Mouse (Mus musculus): ENCODE data around the gene Slc25a39. TPM values are rescaled to one million over a fixed set of nuclear protein-coding genes. Genes with fewer than 3 reads are reported as not detected.

Gene Slc25a39
- total and polyA plus RNA-seq, 3 experiments, result 108 to 226 (median 199) TPM

- peaks cover 27 to 52% of the 10 kb centered on the region in 2 experiments for H3K4me1 ChIP-seq (ENCODE audit: control insufficient read depth in 1 of 2, insufficient read depth in 2 of 2)
- DNase-seq (ENCODE audit: extremely low read depth), result peak; percentile 23
- H3K36me3 ChIP-seq (replicated peaks in 1 of 2; ENCODE audit: control insufficient read depth in 1 of 2, insufficient read depth in 1 of 2, low read length in 1 of 2), result peaks cover 24 to 47% of the 10 kb centered on the region in 2 experiments
These were observed 26.1 kb upstream of the Slc25a39 start for GRCm38 (mm10) chr11:102433866-102434265.

GRCm38 (mm10) chr11:102432896-102433295 is 25.1 kb upstream of the Slc25a39 start:
- Histone ChIP-seq H3K4me2 (ENCODE audit: insufficient read depth, low read depth, poor library complexity, severe bottlenecking) (peak overlapping the region; percentile 41), H3K27me3 (replicated peaks) (no peaks in the 10 kb centered on the region), H3K9me3 (replicated peaks; ENCODE audit: low read length) (peaks cover 20% of the 10 kb centered on the region), H3K36me3 (replicated peaks in 1 of 2; ENCODE audit: control insufficient read depth in 1 of 2, insufficient read depth in 1 of 2, low read length in 1 of 2) (peaks cover 24 to 41% of the 10 kb centered on the region in 2 experiments), H3K9ac (ENCODE audit: insufficient read depth, low read depth) (peak overlapping the region; percentile 14; the same call in 1 of the 2 replicates), H3K4me1 (ENCODE audit: control insufficient read depth in 1 of 2, insufficient read depth in 2 of 2) (peaks cover 27 to 53% of the 10 kb centered on the region in 2 experiments), H3K4me3 (replicated peaks in 1 of 3; ENCODE audit: low read depth in 2 of 3, low read length in 2 of 3, poor library complexity in 1 of 3) (peak overlapping the region; percentile 4 to 60 (median 18)), H3K27ac (ENCODE audit: insufficient read depth, low read depth) (peak overlapping the region; percentile 88), H3K79me2 (replicated peaks; ENCODE audit: control insufficient read depth, extremely low read depth, insufficient read depth, poor library complexity, severe bottlenecking) (no peaks in the 10 kb centered on the region)
- in situ Hi-C loops (cut with MboI; ENCODE audit: low pct_ligation_motif_present, low pct_unique_long_range_greater_than_20kb, low sequenced_read_pairs), result loop anchor here (5.0 kb wide), 1 partner anchor 131 kb away; no protein-coding TSS in a partner anchor
- peak; percentile 8; the same call in 1 of the 2 replicates for TF ChIP-seq NELFE (IDR thresholded peaks at IDR 0.05; ENCODE audit: low read depth, low read length)
- no peak for TF ChIP-seq RCOR1 (conservative IDR thresholded peaks at IDR 0.05; ENCODE audit: low read depth, low read length)
- TF ChIP-seq MAFK (IDR thresholded peaks at IDR 0.05; ENCODE audit: insufficient replicate concordance, low read length), result no peak
- TF ChIP-seq MEF2A (IDR thresholded peaks at IDR 0.05; ENCODE audit: borderline replicate concordance, low read depth, low read length), result no peak
- TF ChIP-seq SMC3 (IDR thresholded peaks at IDR 0.05; ENCODE audit: low read depth, low read length), result no peak
- no peak for TF ChIP-seq CHD2 (IDR thresholded peaks at IDR 0.05; ENCODE audit: low read length)
- no peak for TF ChIP-seq PAX5 (IDR thresholded peaks at IDR 0.05; ENCODE audit: low read length)
- TF ChIP-seq ZMIZ1 (IDR thresholded peaks at IDR 0.05; ENCODE audit: low read depth, low read length), result peak; percentile 30; the same call in 1 of the 2 replicates
- TF ChIP-seq CHD1 (IDR thresholded peaks at IDR 0.05; ENCODE audit: low read depth, low read length), result 0 out of 2 replicates have a peak, but pooled peaks have one; percentile 43
- no peak for TF ChIP-seq JUN (IDR thresholded peaks at IDR 0.05; ENCODE audit: insufficient read depth, low read depth, low read length)
- peak; percentile 3; the same call in 1 of the 2 replicates for TF ChIP-seq MXI1 (IDR thresholded peaks at IDR 0.05; ENCODE audit: low read depth, low read length)
- DNase-seq (ENCODE audit: extremely low read depth), result no peak
- dilution Hi-C loops (cut with MboI; ENCODE audit: extremely low pct_ligation_motif_present, extremely low pct_unique_long_range_greater_than_20kb, low sequenced_read_pairs), result no loop called here

More at GRCm38 (mm10) chr11:102433866-102434265, 26.1 kb upstream of the Slc25a39 start:
- Histone ChIP-seq H3K9ac (ENCODE audit: insufficient read depth, low read depth) (no peak overlapping the region), H3K79me2 (replicated peaks; ENCODE audit: control insufficient read depth, extremely low read depth, insufficient read depth, poor library complexity, severe bottlenecking) (no peaks in the 10 kb centered on the region), H3K4me2 (ENCODE audit: insufficient read depth, low read depth, poor library complexity, severe bottlenecking) (peak overlapping the region; percentile 41; the same call in 1 of the 2 replicates), H3K27ac (ENCODE audit: insufficient read depth, low read depth) (no peak overlapping the region), H3K9me3 (replicated peaks; ENCODE audit: low read length) (peaks cover 29% of the 10 kb centered on the region), H3K4me3 (replicated peaks in 1 of 3; ENCODE audit: low read depth in 2 of 3, low read length in 2 of 3, poor library complexity in 1 of 3) (peak overlapping the region in 2 of 3 experiments; percentile 18 to 60), H3K27me3 (replicated peaks) (no peaks in the 10 kb centered on the region)
- in situ Hi-C loops (cut with MboI; ENCODE audit: low pct_ligation_motif_present, low pct_unique_long_range_greater_than_20kb, low sequenced_read_pairs) (loop anchor here (5.0 kb wide), 1 partner anchor 132 kb away; no protein-coding TSS in a partner anchor), dilution Hi-C loops (cut with MboI; ENCODE audit: extremely low pct_ligation_motif_present, extremely low pct_unique_long_range_greater_than_20kb, low sequenced_read_pairs) (no loop called here)
- TF ChIP-seq MYC (IDR thresholded peaks at IDR 0.05; ENCODE audit: low read depth, low read length), result 0 out of 2 replicates have a peak, but pooled peaks have one; percentile 5
- TF ChIP-seq ETS1 (conservative IDR thresholded peaks at IDR 0.05; ENCODE audit: low read depth, low read length), result no peak
- 0 out of 2 replicates have a peak, but pooled peaks have one; percentile 5 for TF ChIP-seq POLR2A (IDR thresholded peaks at IDR 0.05; ENCODE audit: low read depth, low read length)

All from CH12.LX (cell line).